Mouse (Mus musculus): ENCODE data around the gene Nckap5. TPM values are rescaled to one million over a fixed set of nuclear protein-coding genes. Genes with fewer than 3 reads are reported as not detected.

Nckap5 gene
- polyA plus RNA-seq, 2 experiments = 6.8 to 14.9 TPM

DNA sequence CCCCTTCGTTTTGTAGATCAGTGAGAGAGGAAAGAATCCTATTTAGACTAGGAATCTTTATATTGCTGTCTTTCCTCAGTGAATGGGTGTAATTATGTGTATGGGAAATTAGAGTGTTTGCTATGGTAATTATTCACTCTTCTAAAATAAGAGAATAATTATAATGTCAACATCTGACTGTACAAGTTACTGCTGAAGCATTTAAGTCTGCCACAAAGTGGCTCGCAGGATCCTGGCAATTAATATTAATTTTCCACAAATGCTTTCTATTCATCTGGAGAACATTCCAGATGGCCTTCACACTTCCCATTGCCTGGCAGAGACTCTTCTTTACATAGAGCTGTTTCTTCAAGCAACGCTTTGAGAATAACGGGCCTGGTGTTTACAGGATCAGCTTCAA, 439.4 kb downstream of the Nckap5 start:
- H3K9ac ChIP-seq (ENCODE audit: low read depth, low read length, severe bottlenecking) = no peak overlapping the region
- H3K4me1 ChIP-seq (ENCODE audit: control insufficient read depth, insufficient read depth, low read length) = no peaks in the 10 kb centered on the region
- WGBS = 71% methylated on average over 4 of the region's 4 CpGs
- no peak overlapping the region for H3K4me3 ChIP-seq (replicated peaks; ENCODE audit: low read length)
- no peaks in the 10 kb centered on the region for H3K9me3 ChIP-seq (ENCODE audit: control insufficient read depth, low read length)
- no peaks in the 10 kb centered on the region for H3K36me3 ChIP-seq (ENCODE audit: control insufficient read depth, insufficient read depth, low read length)
- ATAC-seq (ENCODE audit: low FRiP score, low read depth) (no peak), DNase-seq (ENCODE audit: low spot score) (no peak)
- H3K4me2 ChIP-seq (replicated peaks; ENCODE audit: low read depth, low read length, severe bottlenecking) = no peak overlapping the region
- TF ChIP-seq POLR2A (IDR thresholded peaks at IDR 0.05; ENCODE audit: borderline replicate concordance, extremely low read depth, insufficient read depth, insufficient read length) = no peak
- H3K27ac ChIP-seq (replicated peaks; ENCODE audit: low read depth, low read length) = no peak overlapping the region
- H3K27me3 ChIP-seq (ENCODE audit: control insufficient read depth, insufficient read depth, low read length) = no peaks in the 10 kb centered on the region

- ATAC-seq (ENCODE audit: low FRiP score, low read depth) (no peak), DNase-seq (ENCODE audit: low spot score) (no peak)
- H3K27me3 ChIP-seq (ENCODE audit: control insufficient read depth, insufficient read depth, low read length) = no peaks in the 10 kb centered on the region
- no peaks in the 10 kb centered on the region for H3K9me3 ChIP-seq (ENCODE audit: control insufficient read depth, low read length)
- no peak overlapping the region for H3K9ac ChIP-seq (ENCODE audit: low read depth, low read length, severe bottlenecking)
- H3K27ac ChIP-seq (replicated peaks; ENCODE audit: low read depth, low read length) = no peak overlapping the region
- WGBS = 58% methylated on average over 9 of the region's 9 CpGs
- H3K4me1 ChIP-seq (ENCODE audit: control insufficient read depth, insufficient read depth, low read length) = no peaks in the 10 kb centered on the region
- no peak overlapping the region for H3K4me2 ChIP-seq (replicated peaks; ENCODE audit: low read depth, low read length, severe bottlenecking)
- H3K4me3 ChIP-seq (replicated peaks; ENCODE audit: low read length) = no peak overlapping the region
- H3K36me3 ChIP-seq (ENCODE audit: control insufficient read depth, insufficient read depth, low read length) = no peaks in the 10 kb centered on the region
- no peak for TF ChIP-seq POLR2A (IDR thresholded peaks at IDR 0.05; ENCODE audit: borderline replicate concordance, extremely low read depth, insufficient read depth, insufficient read length)
These were observed 453.1 kb downstream of the Nckap5 start for GRCm38 (mm10) chr1:126377339-126377980.

DNA sequence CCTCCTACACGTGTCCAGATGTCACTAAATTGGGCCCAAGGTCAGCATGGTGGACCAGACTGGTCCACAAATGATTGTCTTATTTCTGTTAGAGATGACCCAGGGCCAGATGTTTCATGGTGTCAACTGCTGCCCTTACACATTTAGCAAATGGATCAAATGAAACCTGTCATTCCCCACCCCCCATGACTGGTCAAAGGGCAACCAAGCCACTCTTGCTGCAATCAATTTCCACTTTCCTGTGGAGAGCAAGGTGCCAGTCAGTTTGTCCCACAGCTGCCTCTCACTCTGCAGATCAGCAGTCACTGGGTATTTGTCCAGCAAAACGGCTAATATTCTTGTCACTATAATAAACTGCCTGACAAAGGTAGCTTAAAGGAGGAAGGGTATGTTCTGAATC, 463.9 kb downstream of the Nckap5 start:
- Histone ChIP-seq H3K9ac (ENCODE audit: low read depth, low read length, severe bottlenecking) (no peak overlapping the region), H3K4me1 (ENCODE audit: control insufficient read depth, insufficient read depth, low read length) (no peaks in the 10 kb centered on the region), H3K36me3 (ENCODE audit: control insufficient read depth, insufficient read depth, low read length) (no peaks in the 10 kb centered on the region), H3K27ac (replicated peaks; ENCODE audit: low read depth, low read length) (no peak overlapping the region), H3K9me3 (ENCODE audit: control insufficient read depth, low read length) (no peaks in the 10 kb centered on the region), H3K27me3 (ENCODE audit: control insufficient read depth, insufficient read depth, low read length) (no peaks in the 10 kb centered on the region), H3K4me3 (replicated peaks; ENCODE audit: low read length) (no peak overlapping the region), H3K4me2 (replicated peaks; ENCODE audit: low read depth, low read length, severe bottlenecking) (no peak overlapping the region)
- ATAC-seq (ENCODE audit: low FRiP score, low read depth) = no peak
- no peak for TF ChIP-seq POLR2A (IDR thresholded peaks at IDR 0.05; ENCODE audit: borderline replicate concordance, extremely low read depth, insufficient read depth, insufficient read length)
- DNase-seq (ENCODE audit: low spot score) = no peak
- WGBS = 42% methylated on average over 2 of the region's 2 CpGs

GRCm38 (mm10) chr1:126364556-126364955, 466.0 kb downstream of the Nckap5 start:
- no peak overlapping the region for H3K27ac ChIP-seq (replicated peaks; ENCODE audit: low read depth, low read length)
- H3K4me1 ChIP-seq (ENCODE audit: control insufficient read depth, insufficient read depth, low read length) = no peaks in the 10 kb centered on the region
- ATAC-seq (ENCODE audit: low FRiP score, low read depth) (no peak), DNase-seq (ENCODE audit: low spot score) (no peak)
- no peaks in the 10 kb centered on the region for H3K9me3 ChIP-seq (ENCODE audit: control insufficient read depth, low read length)
- no peak overlapping the region for H3K4me3 ChIP-seq (replicated peaks; ENCODE audit: low read length)
- H3K9ac ChIP-seq (ENCODE audit: low read depth, low read length, severe bottlenecking) = no peak overlapping the region
- no peaks in the 10 kb centered on the region for H3K27me3 ChIP-seq (ENCODE audit: control insufficient read depth, insufficient read depth, low read length)
- TF ChIP-seq POLR2A (IDR thresholded peaks at IDR 0.05; ENCODE audit: borderline replicate concordance, extremely low read depth, insufficient read depth, insufficient read length) = no peak
- H3K36me3 ChIP-seq (ENCODE audit: control insufficient read depth, insufficient read depth, low read length) = no peaks in the 10 kb centered on the region
- no peak overlapping the region for H3K4me2 ChIP-seq (replicated peaks; ENCODE audit: low read depth, low read length, severe bottlenecking)
- WGBS = 62% methylated on average over 6 of the region's 6 CpGs

DNA sequence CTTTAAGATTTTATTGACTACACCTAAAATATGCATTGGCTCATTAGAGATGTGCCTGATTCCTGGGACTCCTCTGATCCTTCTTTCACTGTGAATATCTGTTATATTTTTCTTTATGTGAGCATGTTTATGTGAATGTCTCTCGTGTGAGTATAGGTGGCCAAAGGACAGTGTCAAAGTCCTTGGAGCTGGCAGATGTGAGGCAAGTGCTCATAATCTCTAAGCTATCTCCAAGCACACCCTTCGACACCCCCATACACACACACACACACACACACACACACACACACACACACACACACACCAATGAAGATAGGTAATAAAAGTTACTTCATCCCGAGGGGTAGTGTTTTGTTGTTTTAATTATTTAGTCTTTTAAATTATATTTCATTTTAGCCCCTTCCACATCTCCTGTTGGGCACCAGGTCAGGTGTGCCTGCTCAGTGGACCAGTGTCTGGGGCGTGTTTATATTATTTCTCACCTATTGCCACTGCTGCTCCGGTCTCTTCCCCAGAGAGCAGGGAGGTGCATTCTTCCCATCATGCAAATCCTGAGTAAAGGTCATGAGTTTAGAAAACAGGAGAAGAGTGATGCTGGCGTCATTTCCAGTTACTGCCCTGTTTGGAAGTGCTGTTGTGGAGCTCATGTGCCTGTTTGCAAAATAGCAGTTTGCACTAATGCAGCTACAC, 469.9 kb downstream of the Nckap5 start:
- no peak for TF ChIP-seq POLR2A (IDR thresholded peaks at IDR 0.05; ENCODE audit: borderline replicate concordance, extremely low read depth, insufficient read depth, insufficient read length)
- H3K9me3 ChIP-seq (ENCODE audit: control insufficient read depth, low read length) = no peaks in the 10 kb centered on the region
- H3K4me3 ChIP-seq (replicated peaks; ENCODE audit: low read length) = no peak overlapping the region
- 78% methylated on average over 6 of the region's 6 CpGs for WGBS
- no peak overlapping the region for H3K9ac ChIP-seq (ENCODE audit: low read depth, low read length, severe bottlenecking)
- DNase-seq (ENCODE audit: low spot score) (no peak), ATAC-seq (ENCODE audit: low FRiP score, low read depth) (no peak)
- no peak overlapping the region for H3K27ac ChIP-seq (replicated peaks; ENCODE audit: low read depth, low read length)
- H3K36me3 ChIP-seq (ENCODE audit: control insufficient read depth, insufficient read depth, low read length) = no peaks in the 10 kb centered on the region
- no peak overlapping the region for H3K4me2 ChIP-seq (replicated peaks; ENCODE audit: low read depth, low read length, severe bottlenecking)
- no peaks in the 10 kb centered on the region for H3K27me3 ChIP-seq (ENCODE audit: control insufficient read depth, insufficient read depth, low read length)
- no peaks in the 10 kb centered on the region for H3K4me1 ChIP-seq (ENCODE audit: control insufficient read depth, insufficient read depth, low read length)

All from limb, embryonic 14.5 days (tissue).